Mouse (Mus musculus): ENCODE data around the gene Arl4d. TPM values are rescaled to one million over a fixed set of nuclear protein-coding genes. Genes with fewer than 3 reads are reported as not detected.

Arl4d gene
- total RNA-seq, 2 experiments from 2014 or later: 21.6 to 31.0 TPM

- intact Hi-C loops (cut with DNase I): no loop called here
- DNase-seq (ENCODE audit: low spot score): no peak
Observed at GRCm38 (mm10) chr11:101704081-101704480, 38.7 kb downstream of the Arl4d start.

GRCm38 (mm10) chr11:101706764-101707448 lies 41.6 kb downstream of the Arl4d start:
- DNase-seq (ENCODE audit: low spot score): no peak
- intact Hi-C loops (cut with DNase I): no loop called here

DNA sequence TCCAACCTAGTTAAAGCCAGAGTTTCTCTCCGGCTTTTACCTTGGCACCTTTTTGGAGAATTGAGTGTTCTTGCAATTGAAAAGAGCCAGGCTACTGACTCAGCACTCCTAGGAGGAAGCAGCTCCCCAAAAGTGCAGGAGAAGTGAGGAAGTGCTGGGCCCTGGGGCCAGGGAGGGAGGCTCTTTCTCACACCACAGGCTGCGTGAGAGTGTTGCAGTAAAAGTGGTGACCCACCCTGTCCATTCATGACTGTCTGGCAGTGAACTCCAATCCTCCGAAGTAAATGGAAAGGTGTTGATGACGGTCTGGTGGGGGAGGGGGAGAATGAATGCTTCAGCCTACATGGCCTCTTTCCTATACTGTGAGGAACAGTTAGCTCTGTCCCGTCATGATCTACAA lies 43.1 kb downstream of the Arl4d start:
- no peak for DNase-seq (ENCODE audit: low spot score)
- intact Hi-C loops (cut with DNase I): no loop called here

DNA sequence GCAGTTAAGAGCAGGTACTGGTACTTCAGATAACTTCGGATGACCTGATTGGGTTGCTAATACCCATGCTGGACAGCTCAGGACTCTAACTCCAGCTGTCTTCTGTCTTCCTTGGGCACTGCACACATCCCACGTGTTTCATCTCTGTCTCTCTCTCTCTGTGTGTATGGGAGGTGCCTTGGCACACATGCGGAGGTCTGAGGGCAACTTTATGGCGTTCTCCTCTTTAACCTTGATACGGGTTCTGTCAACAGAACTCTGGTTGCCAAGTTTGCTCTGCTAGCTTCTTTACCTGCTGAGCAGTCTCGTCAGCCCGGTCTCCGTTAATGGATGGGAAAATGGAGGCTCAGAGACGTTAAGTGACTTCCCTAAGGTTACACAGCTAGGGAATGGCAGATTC lies 47.5 kb downstream of the Arl4d start:
- DNase-seq (ENCODE audit: low spot score): no peak
- intact Hi-C loops (cut with DNase I): no loop called here

DNA sequence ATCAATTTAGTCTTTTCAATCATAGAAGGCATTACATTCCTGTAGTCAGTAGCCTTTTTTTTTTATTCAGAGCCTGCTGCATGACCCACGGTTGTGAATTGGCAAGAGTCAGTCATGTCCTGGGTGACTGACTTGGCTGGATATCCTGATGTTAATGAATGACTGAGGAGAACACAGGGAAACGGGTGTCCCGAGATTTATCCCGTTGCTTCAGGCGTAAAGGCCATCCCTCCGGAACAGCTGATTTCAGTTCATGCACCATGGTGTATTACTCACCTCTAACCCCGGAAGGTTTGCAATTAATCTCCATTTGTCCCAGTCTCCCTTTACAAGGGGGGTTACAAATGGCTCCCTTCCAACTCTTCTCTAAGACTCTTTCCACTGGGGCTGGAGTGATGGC lies 48.7 kb downstream of the Arl4d start:
- intact Hi-C loops (cut with DNase I): no loop called here
- no peak for DNase-seq (ENCODE audit: low spot score)

Other genes starting within 250 kb of the Arl4d start
- gene Aarsd1, start 247.9 kb upstream of the Arl4d start, total RNA-seq (2021): 10 to 100 TPM; 20.7 to 22.8 TPM
- 1 to 10 TPM; 8.5 to 9.1 TPM for gene Gm27029, start 240.7 kb upstream of the Arl4d start, total RNA-seq (2021)
- gene Rundc1, start 240.5 kb upstream of the Arl4d start, total RNA-seq (2021): 10 to 100 TPM; 10.4 to 11.2 TPM
- 10 to 100 TPM; 69.0 to 80.2 TPM for gene Ptges3l, start 240.2 kb upstream of the Arl4d start, total RNA-seq (2021)
- 10 to 100 TPM; 46.7 to 56.2 TPM for gene Rpl27, start 223.2 kb upstream of the Arl4d start, total RNA-seq (2021)
- 10 to 100 TPM; 12.0 to 13.7 TPM for gene Ifi35, start 217.1 kb upstream of the Arl4d start, total RNA-seq (2021)
- gene Rnd2, start 200.5 kb upstream of the Arl4d start, total RNA-seq (2021): 1 to 10 TPM; 5.7 to 6.2 TPM
- gene Vat1, start 199.3 kb upstream of the Arl4d start, total RNA-seq (2021): 10 to 100 TPM; 21.6 to 25.5 TPM
- gene Brca1, start 113.6 kb upstream of the Arl4d start, total RNA-seq (2021): under 1 TPM; 0.45 to 0.81 TPM
- gene Nbr1, start 113.4 kb upstream of the Arl4d start, total RNA-seq (2021): 100 to 1,000 TPM in 1 of 2 experiments, 10 to 100 TPM in 1; 89.9 to 101 TPM
- gene Tmem106a, start 83.3 kb upstream of the Arl4d start, total RNA-seq (2021): 1 to 10 TPM; 3.6 to 3.8 TPM
- not detected for gene Gm11634, start 66.3 kb upstream of the Arl4d start, total RNA-seq (2021)
- 10 to 100 TPM; 39.1 to 39.3 TPM for gene Rdm1, start 38.3 kb upstream of the Arl4d start, total RNA-seq (2021)
- 10 to 100 TPM; 14.2 to 16.4 TPM for gene Dhx8, start 67.4 kb downstream of the Arl4d start, total RNA-seq (2021)
- under 1 TPM; 0.26 to 0.53 TPM for gene Etv4, start 119.8 kb downstream of the Arl4d start, total RNA-seq (2021)
- gene Meox1, start 228.8 kb downstream of the Arl4d start, total RNA-seq (2021): 1 to 10 TPM; 7.8 to 9.9 TPM